Mouse (Mus musculus) heart, postnatal 25 days (tissue): ENCODE measurements around the gene Gins3. TPM values are rescaled to one million over a fixed set of nuclear protein-coding genes. Genes with fewer than 3 reads are reported as not detected.

ENCODE experiments used
- DNase-seq: peaks from one replicate; pipeline ENCODE4 v3.0.0; 2022; ENCODE audit warnings: low spot score
- intact Hi-C: fragments of 180-260 bp; cut with DNase I; formaldehyde crosslinking; loops from one replicate; pipeline ENCODE4 v1.15.1; 2025
- total RNA-seq, 2 experiments: library from RNA; stranded (reverse); gene quantifications; 2 replicates each; pipeline ENCODE4 v1.2.3; 2021

Gene Gins3
- total RNA-seq, 2 experiments from 2014 or later: 0.88 to 1.3 TPM

- intact Hi-C loops: no loop called here
- no peak for DNase-seq
These were observed 54.9 kb downstream of the Gins3 start for GRCm38 (mm10) chr8:95688073-95688672.

- intact Hi-C loops: loop anchor here (10.0 kb wide), 1 partner anchor 196 kb away; the partner anchor contains the start of gene Csnk2a2
- no peak for DNase-seq
These were observed 57.8 kb downstream of the Gins3 start for GRCm38 (mm10) chr8:95690929-95691541.

- no peak for DNase-seq
- intact Hi-C loops: loop anchor here (10.0 kb wide), 1 partner anchor 200 kb away; the partner anchor contains the start of gene Csnk2a2
These were observed 61.4 kb downstream of the Gins3 start for GRCm38 (mm10) chr8:95694631-95695030.

Other genes with a start within 250 kb of the Gins3 start
- 10 to 100 TPM; 27.1 to 28.7 TPM for gene Cfap20, start 198.6 kb upstream of the Gins3 start, total RNA-seq
- 10 to 100 TPM; 26.0 to 27.3 TPM for gene Csnk2a2, start 143.4 kb upstream of the Gins3 start, total RNA-seq
- gene Ccdc113, start 99.4 kb upstream of the Gins3 start, total RNA-seq: not detected
- gene Prss54, start 57.1 kb upstream of the Gins3 start, total RNA-seq: not detected
- gene Ndrg4, start 43.5 kb downstream of the Gins3 start, total RNA-seq: 100 to 1,000 TPM; 317 to 336 TPM
- 10 to 100 TPM; 14.1 to 15.1 TPM for gene Setd6, start 82.4 kb downstream of the Gins3 start, total RNA-seq
- 100 to 1,000 TPM; 109 to 130 TPM for gene Cnot1, start 174.0 kb downstream of the Gins3 start, total RNA-seq
- gene Sap18b, start 191.9 kb downstream of the Gins3 start, total RNA-seq: 10 to 100 TPM; 84.4 to 96.1 TPM
- gene Slc38a7, start 220.1 kb downstream of the Gins3 start, total RNA-seq: 10 to 100 TPM; 11.5 to 13.0 TPM